ENCODE assay signal across 8 mouse cellular contexts in genomic region chrX:71364062-71364461, GRCm38 (mm10). TPM values are rescaled to one million over a fixed set of nuclear protein-coding genes. Genes with fewer than 3 reads are reported as not detected.
DNase-seq lines count a peak whose midpoint lies in the region; ATAC-seq and TF ChIP-seq lines count a peak whose summit lies in the region.

No protein-coding gene starts in this region.

- no peak for DNase-seq in neural tube, embryonic 11.5 days (ENCODE audit: low spot score)
- DNase-seq in neural tube, embryonic 10.5 days (ENCODE audit: extremely low spot score, low spot score) = no peak
- DNase-seq in limb, embryonic 14.5 days (ENCODE audit: low spot score) = no peak
- DNase-seq in c-Kit-positive CD71-positive TER-119-positive erythroid progenitor cells, embryonic 14.5 days (ENCODE audit: low spot score) = no peak
- no peak for DNase-seq in adrenal gland, postnatal 14 days

- peaks cover 2% of the 10 kb centered on the region; the same call in 1 of the 2 replicates for H3K9me3 ChIP-seq in erythroblast, embryonic 14.5 days (ENCODE audit: control insufficient read depth, low read length)
- no peaks in the 10 kb centered on the region for H3K9me3 ChIP-seq in neural tube, embryonic 11.5 days (ENCODE audit: control insufficient read depth, low read length)
- no peaks in the 10 kb centered on the region for H3K9me3 ChIP-seq in limb, embryonic 14.5 days (ENCODE audit: control insufficient read depth, low read length)
- no peaks in the 10 kb centered on the region for H3K9me3 ChIP-seq in stomach, embryonic 16.5 days (replicated peaks; ENCODE audit: control insufficient read depth, low read length)

- no peak for ATAC-seq in erythroblast, adult 5-6 weeks (replicated peaks; ENCODE audit: low FRiP score, poor library complexity, severe bottlenecking)
- no peak for ATAC-seq in neural tube, embryonic 11.5 days (ENCODE audit: insufficient read depth, low FRiP score, low TSS enrichment)
- ATAC-seq in limb, embryonic 14.5 days (ENCODE audit: low FRiP score, low read depth) = no peak
- no peak for ATAC-seq in stomach, embryonic 16.5 days (ENCODE audit: insufficient read depth, low FRiP score)

- H3K27ac ChIP-seq in neural tube, embryonic 11.5 days (ENCODE audit: low read depth, low read length) = no peak overlapping the region
- H3K27ac ChIP-seq in limb, embryonic 14.5 days (replicated peaks; ENCODE audit: low read depth, low read length) = no peak overlapping the region
- H3K27ac ChIP-seq in stomach, embryonic 16.5 days (ENCODE audit: low read length) = no peak overlapping the region

- H3K4me1 ChIP-seq in erythroblast, embryonic 14.5 days (ENCODE audit: control insufficient read depth) = peaks cover 27% of the 10 kb centered on the region
- no peaks in the 10 kb centered on the region for H3K4me1 ChIP-seq in neural tube, embryonic 11.5 days (ENCODE audit: control insufficient read depth, insufficient read depth, low read length)
- no peaks in the 10 kb centered on the region for H3K4me1 ChIP-seq in limb, embryonic 14.5 days (ENCODE audit: control insufficient read depth, insufficient read depth, low read length)
- H3K4me1 ChIP-seq in stomach, embryonic 16.5 days (ENCODE audit: control insufficient read depth, insufficient read depth, low read length) = no peaks in the 10 kb centered on the region

- TF ChIP-seq POLR2A in limb, embryonic 14.5 days (IDR thresholded peaks at IDR 0.05; ENCODE audit: borderline replicate concordance, extremely low read depth, insufficient read depth, insufficient read length) = no peak

- peak overlapping the region; percentile 65; the same call in 1 of the 2 replicates for H3K9ac ChIP-seq in neural tube, embryonic 11.5 days (ENCODE audit: low read length)
- peak overlapping the region; percentile 67 for H3K9ac ChIP-seq in limb, embryonic 14.5 days (ENCODE audit: low read depth, low read length, severe bottlenecking)
- H3K9ac ChIP-seq in stomach, embryonic 16.5 days (ENCODE audit: low read length) = peak overlapping the region; percentile 76; the same call in 1 of the 2 replicates

- peak overlapping the region; percentile 83 for H3K4me3 ChIP-seq in erythroblast, embryonic 14.5 days (replicated peaks)
- H3K4me3 ChIP-seq in neural tube, embryonic 11.5 days (ENCODE audit: low read depth, low read length) = peak overlapping the region; percentile 51
- H3K4me3 ChIP-seq in limb, embryonic 14.5 days (replicated peaks; ENCODE audit: low read length) = peak overlapping the region; percentile 60
- peak overlapping the region; percentile 67 for H3K4me3 ChIP-seq in stomach, embryonic 16.5 days (replicated peaks; ENCODE audit: low read length)

- H3K36me3 ChIP-seq in erythroblast, embryonic 14.5 days (ENCODE audit: control insufficient read depth) = peaks cover 2% of the 10 kb centered on the region
- H3K36me3 ChIP-seq in neural tube, embryonic 11.5 days (ENCODE audit: control insufficient read depth, insufficient read depth, low read length) = no peaks in the 10 kb centered on the region
- H3K36me3 ChIP-seq in limb, embryonic 14.5 days (ENCODE audit: control insufficient read depth, insufficient read depth, low read length) = no peaks in the 10 kb centered on the region
- H3K36me3 ChIP-seq in stomach, embryonic 16.5 days (ENCODE audit: control insufficient read depth, insufficient read depth, low read length) = no peaks in the 10 kb centered on the region

- 79% methylated on average over 5 of the region's 5 CpGs for WGBS in neural tube, embryonic 11.5 days
- 70% methylated on average over 5 of the region's 5 CpGs for WGBS in limb, embryonic 14.5 days
- WGBS in stomach, embryonic 16.5 days = 63% methylated on average over 5 of the region's 5 CpGs

- no peaks in the 10 kb centered on the region for H3K27me3 ChIP-seq in erythroblast, embryonic 14.5 days (ENCODE audit: control insufficient read depth)
- no peaks in the 10 kb centered on the region for H3K27me3 ChIP-seq in neural tube, embryonic 11.5 days (ENCODE audit: control insufficient read depth, insufficient read depth, low read length)
- H3K27me3 ChIP-seq in limb, embryonic 14.5 days (ENCODE audit: control insufficient read depth, insufficient read depth, low read length) = no peaks in the 10 kb centered on the region
- no peaks in the 10 kb centered on the region for H3K27me3 ChIP-seq in stomach, embryonic 16.5 days (ENCODE audit: control insufficient read depth, insufficient read depth, low read length)

- H3K4me2 ChIP-seq in neural tube, embryonic 11.5 days (ENCODE audit: low read depth) = peak overlapping the region; percentile 51
- peak overlapping the region; percentile 52 for H3K4me2 ChIP-seq in limb, embryonic 14.5 days (replicated peaks; ENCODE audit: low read depth, low read length, severe bottlenecking)
- H3K4me2 ChIP-seq in stomach, embryonic 16.5 days (ENCODE audit: low read depth, low read length) = peak overlapping the region; percentile 52

RNA-seq across cellular contexts. Expression of gene Mtmr1, which starts 0.5 kb away (rescaled TPM):
- 0.10 TPM in 1 of 2 replicates, not detected in the other for polyA plus RNA-seq in erythroblast, embryonic 14.5 days (2012)
- total RNA-seq in erythroblast, adult 5-6 weeks (2015; ENCODE audit: low replicate concordance) = 8.2 and 53.0 TPM in 2 replicates
- total RNA-seq in erythroblast, adult 5-6 weeks (2017; ENCODE audit: low replicate concordance) = 5.5 and 13.2 TPM in 2 replicates
- polyA plus RNA-seq in neural tube, embryonic 11.5 days (2014; fragmentation: Nextera tagmentation; extraction: Ambion mirVana) = 15.4 and 16.3 TPM in 2 replicates
- polyA plus RNA-seq in limb, embryonic 14.5 days (2012; rRNA removed) = 14.9 and 15.0 TPM in 2 replicates
- 14.9 and 18.0 TPM in 2 replicates for polyA plus RNA-seq in limb, embryonic 14.5 days (2014; fragmentation: Nextera tagmentation; extraction: Ambion mirVana)
- polyA plus RNA-seq in stomach, embryonic 16.5 days (2015; fragmentation: Nextera tagmentation; extraction: Ambion mirVana) = 11.7 and 12.2 TPM in 2 replicates
- 26.6 and 30.7 TPM in 2 replicates for total RNA-seq in adrenal gland, postnatal 14 days (2021)

Comparison
In these comparisons a context has a peak if more than half of its experiments do, and no peak if none do; other contexts are left out.
1. RNA of gene Mtmr1, which starts 0.5 kb away (polyA plus RNA-seq): 14.9 to 18.0 TPM in limb, embryonic 14.5 days, 15.4 to 16.3 TPM in neural tube, embryonic 11.5 days and 11.7 to 12.2 TPM in stomach, embryonic 16.5 days; 0.10 TPM in erythroblast, embryonic 14.5 days; every median in the first group is over 10 times any median in the second.
2. Peak in every context shown above with its lines, with median percentiles within 50 percentile points of each other: H3K4me3 ChIP-seq, H3K4me2 ChIP-seq and H3K9ac ChIP-seq.